Mouse (Mus musculus) myocyte (in vitro differentiated cells): Measurements from ENCODE around the gene Exoc3l.

Experiments
- CEBPB ChIP-seq: IDR thresholded peaks from 2 replicates; pipeline ENCODE4 v1.6.1; 2011; ENCODE audit warnings: mild to moderate bottlenecking, moderate library complexity; ENCODE audit not compliant: poor library complexity, insufficient read depth, severe bottlenecking
- MAX ChIP-seq: IDR thresholded peaks from one replicate; pipeline ENCODE4 v1.6.1; 2011; ENCODE audit warnings: low read depth, mild to moderate bottlenecking, control low read depth
- MYOD1 ChIP-seq, 3 experiments: IDR thresholded peaks; one replicate each; pipeline ENCODE4 v1.6.1; 2011; ENCODE audit warnings: control low read depth in 2 of 3, low read depth in 2 of 3, mild to moderate bottlenecking in 2 of 3, moderate library complexity in 1 of 3; ENCODE audit not compliant: insufficient read length in 2 of 3, control insufficient read depth in 1 of 3
- MYOG ChIP-seq, 3 experiments: IDR thresholded peaks; one replicate each; pipeline ENCODE4 v1.6.1; 2011; ENCODE audit warnings: control low read depth in 2 of 3, low read depth in 2 of 3, mild to moderate bottlenecking in 2 of 3; ENCODE audit not compliant: insufficient read length in 2 of 3, control insufficient read depth in 1 of 3, insufficient read depth in 1 of 3
- POLR2A ChIP-seq: IDR thresholded peaks from one replicate; pipeline ENCODE4 v1.6.1; 2011; ENCODE audit warnings: low read depth, mild to moderate bottlenecking, control low read depth, moderate library complexity; ENCODE audit not compliant: insufficient read length
- POLR2AphosphoS2 ChIP-seq: IDR thresholded peaks from one replicate; pipeline ENCODE4 v1.6.1; 2011; ENCODE audit warnings: low read depth, control low read depth; ENCODE audit not compliant: insufficient read length
- TCF12 ChIP-seq: IDR thresholded peaks from one replicate; pipeline ENCODE4 v1.6.1; 2011; ENCODE audit warnings: mild to moderate bottlenecking, control low read depth; ENCODE audit not compliant: poor library complexity, insufficient read depth, severe bottlenecking

DNA sequence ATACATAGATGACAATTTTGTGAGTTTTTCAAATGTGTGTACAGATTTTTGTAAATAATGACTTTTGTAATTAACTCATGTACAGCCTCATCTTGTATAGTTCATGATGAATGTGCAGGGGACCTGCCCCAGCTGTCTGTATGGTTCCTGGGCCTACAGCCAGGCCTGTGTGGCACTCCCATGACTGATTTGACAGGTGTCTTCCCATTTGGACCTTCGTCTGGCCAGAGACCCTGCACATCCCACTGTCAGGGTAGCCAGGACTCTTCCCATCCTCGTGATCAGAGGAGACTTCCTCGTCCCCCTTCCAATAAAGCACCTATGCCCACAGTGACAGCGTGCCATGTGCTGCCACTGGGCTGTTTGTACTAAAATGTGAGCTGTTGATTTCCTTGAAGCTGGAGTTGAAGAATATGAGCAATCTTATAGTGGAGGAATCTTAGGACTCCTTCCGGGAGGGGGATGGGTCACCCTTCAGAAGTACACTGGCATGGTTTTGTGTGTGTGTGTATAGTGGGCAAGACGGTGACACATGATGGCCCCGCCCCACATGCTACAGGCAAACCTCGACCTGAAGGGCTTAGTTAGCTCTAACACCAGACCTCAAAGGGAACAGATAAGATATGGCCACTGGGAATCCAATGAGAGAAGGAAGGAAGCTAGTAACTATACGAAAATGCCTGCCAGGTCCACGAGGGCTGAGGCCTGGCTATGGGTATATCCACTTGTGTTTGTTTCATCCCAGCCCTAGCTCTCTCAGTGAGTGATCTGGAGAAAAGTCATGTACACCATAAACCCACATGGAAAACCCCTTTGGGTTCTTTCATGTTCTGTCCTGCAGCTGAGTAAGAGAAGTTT, 43.0 kb downstream of the Exoc3l start:
- TF ChIP-seq MAX (no peak), CEBPB (no peak), POLR2A (no peak), MYOG (IDR thresholded peaks at IDR 0.05; ENCODE audit: control insufficient read depth in 1 of 3, insufficient read depth in 1 of 3, insufficient read length in 2 of 3, low read depth in 2 of 3) (peak in 1 of 3 experiments; percentile 20), POLR2AphosphoS2 (peak; percentile 35), TCF12 (no peak), MYOD1 (IDR thresholded peaks at IDR 0.05; ENCODE audit: control insufficient read depth in 1 of 3, insufficient read length in 2 of 3, low read depth in 2 of 3) (peak in 2 of 3 experiments; percentile 64 to 69)
